27 mouse cellular contexts compared by ENCODE assay signal in genomic region chr10:68066173-68066572, GRCm38 (mm10).
A peak's percentile ranks its signal among the peaks of the same experiment; 100 is the strongest.
DNase-seq lines count a peak whose midpoint lies in the region; ATAC-seq lines count a peak whose summit lies in the region.
"Had no signal": no experiment of that assay in that cellular context is flagged by ENCODE, and none has a peak within 500 bp of the region (broad histone marks: within the 10 kb centered on the region; RNA-seq: fewer than 3 reads in every experiment).

No protein-coding gene starts in this region.

- no peaks in the 10 kb centered on the region for H3K9me3 ChIP-seq in heart, embryonic 11.5 days (replicated peaks; ENCODE audit: control insufficient read depth, low read length)
- H3K9me3 ChIP-seq: embryonic facial prominence, embryonic 12.5 days; embryonic facial prominence, embryonic 15.5 days; heart, embryonic 10.5 days; hindbrain, embryonic 12.5 days; hindbrain, embryonic 15.5 days had no signal

- no peak overlapping the region for H3K9ac ChIP-seq in heart, embryonic 11.5 days (ENCODE audit: low read depth, low read length)
- H3K9ac ChIP-seq: embryonic facial prominence, embryonic 12.5 days; embryonic facial prominence, embryonic 15.5 days; forebrain, postnatal 0 days; hindbrain, embryonic 12.5 days; hindbrain, embryonic 15.5 days had no signal

- no peaks in the 10 kb centered on the region for H3K27me3 ChIP-seq in heart, embryonic 11.5 days (ENCODE audit: control insufficient read depth, insufficient read depth, low read length)
- H3K27me3 ChIP-seq: CH12.LX; embryonic facial prominence, embryonic 12.5 days; embryonic facial prominence, embryonic 15.5 days; hindbrain, embryonic 12.5 days; hindbrain, embryonic 15.5 days; Patski had no signal

- ATAC-seq in heart, embryonic 11.5 days (replicated peaks; ENCODE audit: insufficient number of reproducible peaks, low FRiP score, low TSS enrichment) = no peak
- peak; percentile 76 for ATAC-seq in activated CD4-positive, CD25-positive, alpha-beta regulatory T cell, adult 4 months
- ATAC-seq: forebrain, embryonic 14.5 days; forebrain, postnatal 0 days; intestine, embryonic 16.5 days; Patski had no signal

- H3K36me3 ChIP-seq in heart, embryonic 11.5 days (ENCODE audit: control insufficient read depth, insufficient read depth, low read length) = no peaks in the 10 kb centered on the region
- H3K36me3 ChIP-seq: embryonic facial prominence, embryonic 12.5 days; embryonic facial prominence, embryonic 15.5 days; G1E; heart, embryonic 10.5 days; hindbrain, embryonic 12.5 days; hindbrain, embryonic 15.5 days had no signal

- no peak overlapping the region for H3K4me3 ChIP-seq in heart, embryonic 11.5 days (ENCODE audit: low read depth, low read length)
- H3K4me3 ChIP-seq: embryonic facial prominence, embryonic 12.5 days; embryonic facial prominence, embryonic 15.5 days; gastrocnemius, adult 2 months; heart, adult 2 months; heart, embryonic 10.5 days; hindbrain, embryonic 12.5 days; hindbrain, embryonic 15.5 days had no signal

- H3K4me2 ChIP-seq in heart, embryonic 11.5 days = no peak overlapping the region
- H3K4me2 ChIP-seq: embryonic facial prominence, embryonic 12.5 days; embryonic facial prominence, embryonic 15.5 days; hindbrain, embryonic 12.5 days; hindbrain, embryonic 15.5 days had no signal

- no peak overlapping the region for H3K27ac ChIP-seq in heart, embryonic 11.5 days (ENCODE audit: low read depth, low read length)
- H3K27ac ChIP-seq: embryonic facial prominence, embryonic 12.5 days; embryonic facial prominence, embryonic 15.5 days; gastrocnemius, adult 2 months; heart, adult 2 months; heart, embryonic 10.5 days; hindbrain, embryonic 12.5 days; hindbrain, embryonic 15.5 days had no signal

- WGBS in heart, embryonic 11.5 days (ENCODE audit: insufficient replicate concordance) = 80% methylated on average over 5 of the region's 5 CpGs

- no peaks in the 10 kb centered on the region for H3K4me1 ChIP-seq in heart, embryonic 11.5 days (ENCODE audit: control insufficient read depth, insufficient read depth, low read length)
- H3K4me1 ChIP-seq: embryonic facial prominence, embryonic 15.5 days; heart, embryonic 10.5 days had no signal

- peak; percentile 75 for DNase-seq in heart, adult 11 months
- DNase-seq in naive thymus-derived CD4-positive, alpha-beta T cell, adult 2 months (ENCODE audit: low read depth) = peak; percentile 27
- no peak for DNase-seq in adrenal gland, adult 2 months
- no peak for DNase-seq in right cerebral cortex, postnatal 10 days (ENCODE audit: low spot score in 2 of 2)
- DNase-seq: adrenal gland, adult 8-10 months; adrenal gland, postnatal 36 days; B cell, adult 2 months; cerebellum, adult 11 months; cerebellum, adult 9-11 months; cerebellum, postnatal 25 days; forebrain, postnatal 0 days; gastrocnemius, adult 2 months; gastrocnemius, postnatal 14 days; heart, adult 2 months; kidney, adult 18-20 months had no signal

Comparison
In these comparisons a context has a peak if more than half of its experiments do, and no peak if none do; other contexts are left out.
1. DNase-seq: peak in heart, adult 11 months (single experiment) and naive thymus-derived CD4-positive, alpha-beta T cell, adult 2 months (single experiment); none in adrenal gland, adult 2 months (single experiment) and right cerebral cortex, postnatal 10 days (0 of 2).